Mouse (Mus musculus): ENCODE measurements at regions not wholly inside any gene's neighbourhood (a gene's known extent, or its start where the extent isn't known, plus 50 kb on each side); places are given as distances from the start of the nearest gene placed in this dataset.

GRCm38 (mm10) chr8:42183288-42183878 lies 766.5 kb upstream of the Frg1 start:
- TF ChIP-seq CTCF (IDR thresholded peaks at IDR 0.05; ENCODE audit: borderline replicate concordance, insufficient read depth, low read length) = no peak
- no peak for TF ChIP-seq POLR2A (IDR thresholded peaks at IDR 0.05; ENCODE audit: low read depth, low read length)
